Mouse (Mus musculus) frontal cortex, postnatal 25 days (tissue): ENCODE measurements around the gene Tmco3.
"Not testable (repeated sequence)": the region's sequence is repeated elsewhere in the genome, so short reads cannot be mapped to it uniquely, and the experiment has no call there.

Experiments used
- DNase-seq, 2 experiments: peaks; one replicate each; pipeline ENCODE4 v3.0.0; 2022; ENCODE audit warnings: low spot score in 2 of 2

Tmco3 gene

GRCm38 (mm10) chr8:13306309-13306909 lies 18.4 kb downstream of the Tmco3 start:
- no peak for DNase-seq

GRCm38 (mm10) chr8:13306916-13307315 lies 18.9 kb downstream of the Tmco3 start:
- DNase-seq: no peak

GRCm38 (mm10) chr8:13314922-13315321 lies 26.9 kb downstream of the Tmco3 start:
- DNase-seq: no peak

- no peak for DNase-seq
Observed at GRCm38 (mm10) chr8:13316671-13317070, 28.7 kb downstream of the Tmco3 start.

GRCm38 (mm10) chr8:13326598-13326997 lies 38.6 kb downstream of the Tmco3 start:
- DNase-seq: no peak

GRCm38 (mm10) chr8:13334671-13335070 lies 46.7 kb downstream of the Tmco3 start:
- no peak for DNase-seq

- DNase-seq: not testable (repeated sequence)
Observed at GRCm38 (mm10) chr8:13337245-13337644, 49.3 kb downstream of the Tmco3 start.

- no peak for DNase-seq
Observed at GRCm38 (mm10) chr8:13337678-13338077, 49.7 kb downstream of the Tmco3 start.

GRCm38 (mm10) chr8:13338255-13338860 lies 50.4 kb downstream of the Tmco3 start, which contains the start of gene Tfdp1:
Gene Tfdp1, plus strand, starts transcription at chr8:13338751.
- peak; percentile 31 to 60 for DNase-seq

- DNase-seq: no peak
Observed at GRCm38 (mm10) chr8:13338901-13339645, 51.1 kb downstream of the Tmco3 start.

- DNase-seq: no peak
Observed at GRCm38 (mm10) chr8:13339646-13339990, 51.6 kb downstream of the Tmco3 start.

- no peak for DNase-seq
Observed at GRCm38 (mm10) chr8:13340650-13341049, 52.7 kb downstream of the Tmco3 start.

- DNase-seq: no peak
Observed at GRCm38 (mm10) chr8:13342340-13342739, 54.4 kb downstream of the Tmco3 start.

GRCm38 (mm10) chr8:13343134-13343533 lies 55.1 kb downstream of the Tmco3 start:
- DNase-seq: no peak

GRCm38 (mm10) chr8:13350052-13350451 lies 62.1 kb downstream of the Tmco3 start:
- DNase-seq: no peak

- no peak for DNase-seq
Observed at GRCm38 (mm10) chr8:13351593-13351992, 63.6 kb downstream of the Tmco3 start.

- no peak for DNase-seq
Observed at GRCm38 (mm10) chr8:13352601-13353000, 64.6 kb downstream of the Tmco3 start.

GRCm38 (mm10) chr8:13353155-13353833 lies 65.3 kb downstream of the Tmco3 start:
- no peak for DNase-seq

- DNase-seq: no peak
Observed at GRCm38 (mm10) chr8:13353883-13354282, 65.9 kb downstream of the Tmco3 start.

- no peak for DNase-seq
Observed at GRCm38 (mm10) chr8:13356221-13356620, 68.2 kb downstream of the Tmco3 start.

GRCm38 (mm10) chr8:13356681-13357080 lies 68.7 kb downstream of the Tmco3 start:
- DNase-seq: no peak

- DNase-seq: no peak
Observed at GRCm38 (mm10) chr8:13360213-13360612, 72.2 kb downstream of the Tmco3 start.
